Comparison of ENCODE assay signal across 19 mouse cellular contexts in genomic region chr11:45702916-45703315, GRCm38 (mm10).
"Had no signal": no experiment of that assay in that cellular context is flagged by ENCODE, and none has a peak within 500 bp of the region (broad histone marks: within the 10 kb centered on the region; RNA-seq: fewer than 3 reads in every experiment).

No protein-coding gene starts in this region.

- H3K36me3 ChIP-seq: kidney, embryonic 15.5 days; limb, embryonic 12.5 days; limb, embryonic 15.5 days; midbrain, embryonic 10.5 days had no signal

- H3K4me3 ChIP-seq: kidney, embryonic 15.5 days; limb, embryonic 12.5 days; limb, embryonic 15.5 days; midbrain, embryonic 10.5 days had no signal

- H3K9ac ChIP-seq: kidney, embryonic 15.5 days; limb, embryonic 12.5 days; limb, embryonic 15.5 days; liver, embryonic 14.5 days; liver, postnatal 0 days; lung, embryonic 14.5 days had no signal

- H3K27ac ChIP-seq: kidney, embryonic 15.5 days; limb, embryonic 12.5 days; limb, embryonic 15.5 days; liver, embryonic 14.5 days; macrophage had no signal

- H3K4me1 ChIP-seq: limb, embryonic 15.5 days had no signal

- H3K27me3 ChIP-seq: kidney, embryonic 15.5 days; limb, embryonic 12.5 days; limb, embryonic 15.5 days had no signal

- H3K9me3 ChIP-seq: kidney, embryonic 15.5 days; limb, embryonic 15.5 days; midbrain, embryonic 10.5 days had no signal

- ATAC-seq: liver, postnatal 0 days; lung, postnatal 0 days had no signal

- H3K4me2 ChIP-seq: kidney, embryonic 15.5 days; limb, embryonic 12.5 days; limb, embryonic 15.5 days; liver, embryonic 11.5 days; lung, embryonic 14.5 days had no signal

- DNase-seq: kidney, adult 11 months; kidney, adult 8-10 months; kidney, postnatal 10 days; kidney, postnatal 36 days; left cerebral cortex, postnatal 4 days; liver, postnatal 0 days; lung, embryonic 14.5 days; midbrain, embryonic 14.5 days; right cerebral cortex, postnatal 25 days; thymus, adult 18-20 months; thymus, postnatal 36 days had no signal
